28 mouse cellular contexts compared by ENCODE assay signal in genomic region chr13:51325298-51325697, GRCm38 (mm10).
A peak's percentile ranks its signal among the peaks of the same experiment; 100 is the strongest.
DNase-seq lines count a peak whose midpoint lies in the region; ATAC-seq lines count a peak whose summit lies in the region.
"Had no signal": no experiment of that assay in that cellular context is flagged by ENCODE, and none has a peak within 500 bp of the region (broad histone marks: within the 10 kb centered on the region; RNA-seq: fewer than 3 reads in every experiment).

No protein-coding gene starts in this region.

- ATAC-seq in embryonic facial prominence, embryonic 14.5 days (ENCODE audit: low read depth), result no peak
- no peak for ATAC-seq in limb, embryonic 13.5 days (ENCODE audit: low FRiP score, low read depth)
- ATAC-seq: forebrain, embryonic 13.5 days; intestine, embryonic 16.5 days; midbrain, embryonic 15.5 days had no signal

- no peaks in the 10 kb centered on the region for H3K27me3 ChIP-seq in heart, embryonic 10.5 days (ENCODE audit: insufficient read depth, poor library complexity, severe bottlenecking)
- no peaks in the 10 kb centered on the region for H3K27me3 ChIP-seq in embryonic facial prominence, embryonic 14.5 days (replicated peaks; ENCODE audit: control insufficient read depth, insufficient read depth, low read length)
- no peaks in the 10 kb centered on the region for H3K27me3 ChIP-seq in limb, embryonic 13.5 days
- H3K27me3 ChIP-seq: forebrain, embryonic 13.5 days; hindbrain, embryonic 12.5 days; limb, embryonic 15.5 days; liver, embryonic 15.5 days; midbrain, embryonic 15.5 days had no signal

- DNase-seq in heart, embryonic 10.5 days (ENCODE audit: low spot score), result no peak
- no peak for DNase-seq in heart, adult 11 months
- DNase-seq in spleen, adult 18-20 months, result peak; percentile 16 to 23
- no peak for DNase-seq in spleen, postnatal 10 days (ENCODE audit: low spot score in 2 of 2)
- DNase-seq in embryonic facial prominence, embryonic 14.5 days (ENCODE audit: low spot score), result no peak
- no peak for DNase-seq in cerebellum, adult 9-10 months
- DNase-seq in left cerebral cortex, adult 11 months (ENCODE audit: low spot score), result no peak
- DNase-seq: adrenal gland, postnatal 25 days; cerebellum, adult 18-20 months; cerebellum, postnatal 25 days; gastrocnemius, postnatal 14 days; heart, postnatal 36 days; kidney, adult 8-10 months; kidney, postnatal 14 days; layer of hippocampus, adult 9-11 months; right cerebral cortex, adult 18-20 months; thymus, adult 18-20 months; thymus, postnatal 25 days had no signal

- H3K9me3 ChIP-seq in heart, embryonic 10.5 days, result no peaks in the 10 kb centered on the region
- no peaks in the 10 kb centered on the region for H3K9me3 ChIP-seq in embryonic facial prominence, embryonic 14.5 days (ENCODE audit: control insufficient read depth, low read length)
- H3K9me3 ChIP-seq in limb, embryonic 13.5 days, result no peaks in the 10 kb centered on the region
- H3K9me3 ChIP-seq: forebrain, embryonic 13.5 days; hindbrain, embryonic 12.5 days; limb, embryonic 15.5 days; liver, embryonic 15.5 days; midbrain, embryonic 10.5 days; midbrain, embryonic 15.5 days had no signal

- 0 out of 2 replicates have a peak overlapping the region, but pooled peaks have one; percentile 6 for H3K27ac ChIP-seq in heart, embryonic 10.5 days
- H3K27ac ChIP-seq in embryonic facial prominence, embryonic 14.5 days (replicated peaks; ENCODE audit: low read depth, low read length), result peak overlapping the region; percentile 40; the same call in 1 of the 2 replicates
- peak overlapping the region; percentile 10; the same call in 1 of the 2 replicates for H3K27ac ChIP-seq in limb, embryonic 13.5 days
- H3K27ac ChIP-seq: forebrain, embryonic 13.5 days; hindbrain, embryonic 12.5 days; limb, embryonic 15.5 days; liver, embryonic 15.5 days; midbrain, embryonic 10.5 days; midbrain, embryonic 15.5 days; stomach, postnatal 0 days had no signal

- no peak overlapping the region for H3K4me2 ChIP-seq in embryonic facial prominence, embryonic 14.5 days (ENCODE audit: low read depth, low read length)
- no peak overlapping the region for H3K4me2 ChIP-seq in limb, embryonic 13.5 days (replicated peaks)
- H3K4me2 ChIP-seq: forebrain, embryonic 13.5 days; heart, embryonic 11.5 days; hindbrain, embryonic 12.5 days; limb, embryonic 15.5 days; liver, embryonic 15.5 days; midbrain, embryonic 15.5 days had no signal

- H3K9ac ChIP-seq in embryonic facial prominence, embryonic 14.5 days (ENCODE audit: low read depth, low read length), result no peak overlapping the region
- no peak overlapping the region for H3K9ac ChIP-seq in limb, embryonic 13.5 days
- H3K9ac ChIP-seq: forebrain, embryonic 13.5 days; hindbrain, embryonic 12.5 days; limb, embryonic 15.5 days; liver, embryonic 15.5 days; midbrain, embryonic 15.5 days had no signal

- no peak overlapping the region for H3K4me3 ChIP-seq in heart, embryonic 10.5 days
- no peak overlapping the region for H3K4me3 ChIP-seq in embryonic facial prominence, embryonic 14.5 days (ENCODE audit: low read depth, low read length)
- no peak overlapping the region for H3K4me3 ChIP-seq in limb, embryonic 13.5 days
- H3K4me3 ChIP-seq: forebrain, embryonic 13.5 days; hindbrain, embryonic 12.5 days; limb, embryonic 15.5 days; liver, embryonic 15.5 days; midbrain, embryonic 10.5 days; midbrain, embryonic 15.5 days had no signal

- WGBS in heart, embryonic 10.5 days, result 51% methylated on average over 5 of the region's 5 CpGs
- 44% methylated on average over 5 of the region's 5 CpGs for WGBS in embryonic facial prominence, embryonic 14.5 days
- WGBS in limb, embryonic 13.5 days, result 60% methylated on average over 5 of the region's 5 CpGs

- H3K4me1 ChIP-seq in heart, embryonic 10.5 days, result peaks cover 15% of the 10 kb centered on the region
- H3K4me1 ChIP-seq in embryonic facial prominence, embryonic 14.5 days (ENCODE audit: control insufficient read depth, insufficient read depth, low read length), result peaks cover 24% of the 10 kb centered on the region
- H3K4me1 ChIP-seq in limb, embryonic 13.5 days, result peaks cover 32% of the 10 kb centered on the region
- H3K4me1 ChIP-seq: liver, embryonic 15.5 days; midbrain, embryonic 15.5 days had no signal

- H3K36me3 ChIP-seq in heart, embryonic 10.5 days, result no peaks in the 10 kb centered on the region
- no peaks in the 10 kb centered on the region for H3K36me3 ChIP-seq in embryonic facial prominence, embryonic 14.5 days (ENCODE audit: control insufficient read depth, insufficient read depth, low read length)
- H3K36me3 ChIP-seq in limb, embryonic 13.5 days, result no peaks in the 10 kb centered on the region
- H3K36me3 ChIP-seq: hindbrain, embryonic 12.5 days; limb, embryonic 15.5 days; liver, embryonic 15.5 days; midbrain, embryonic 10.5 days; midbrain, embryonic 15.5 days had no signal

Comparison
In these comparisons a context has a peak if more than half of its experiments do, and no peak if none do; other contexts are left out.
1. DNase-seq: peak in spleen, adult 18-20 months (2 of 2); none in heart, embryonic 10.5 days (single experiment), heart, adult 11 months (single experiment), spleen, postnatal 10 days (0 of 2), embryonic facial prominence, embryonic 14.5 days (single experiment), cerebellum, adult 9-10 months (single experiment) and left cerebral cortex, adult 11 months (single experiment).
2. Peak in every context shown above with its lines, with median percentiles within 50 percentile points of each other: H3K27ac ChIP-seq.